Mouse (Mus musculus) lung, postnatal 0 days (tissue): Measurements from ENCODE around the gene Il10rb.

Source experiments
- CTCF ChIP-seq: IDR thresholded peaks from 2 replicates; pipeline ENCODE4 v1.5.1; 2016; ENCODE audit warnings: antibody characterized with exemption, mild to moderate bottlenecking
- EP300 ChIP-seq: IDR thresholded peaks from 2 replicates; pipeline ENCODE4 v1.6.1; 2016; ENCODE audit warnings: antibody characterized with exemption, mild to moderate bottlenecking, control low read depth

DNA sequence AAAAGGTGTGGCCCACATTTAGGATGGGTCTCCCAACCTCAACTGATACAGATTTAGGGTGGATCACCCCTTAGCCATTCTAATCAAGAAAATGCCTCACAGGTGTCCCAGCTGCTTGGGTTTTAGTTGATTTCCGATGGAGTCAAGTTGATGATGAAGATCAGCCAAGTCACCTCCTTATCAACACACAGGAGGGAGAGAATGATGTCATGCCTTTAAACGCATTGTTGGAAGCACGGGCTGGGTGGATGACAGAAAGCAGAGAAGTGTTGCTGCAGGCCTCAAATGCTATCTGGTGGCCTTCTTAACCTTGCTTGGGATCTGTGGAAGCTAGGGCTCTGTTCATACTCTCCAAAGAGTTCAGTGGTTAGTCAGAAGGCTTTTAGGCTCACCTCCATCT is 28.2 kb downstream of the Il10rb start:
- TF ChIP-seq CTCF, result no peak
- TF ChIP-seq EP300, result no peak
